Comparison of ENCODE assay signal across 8 mouse cellular contexts in the genomic region with DNA sequence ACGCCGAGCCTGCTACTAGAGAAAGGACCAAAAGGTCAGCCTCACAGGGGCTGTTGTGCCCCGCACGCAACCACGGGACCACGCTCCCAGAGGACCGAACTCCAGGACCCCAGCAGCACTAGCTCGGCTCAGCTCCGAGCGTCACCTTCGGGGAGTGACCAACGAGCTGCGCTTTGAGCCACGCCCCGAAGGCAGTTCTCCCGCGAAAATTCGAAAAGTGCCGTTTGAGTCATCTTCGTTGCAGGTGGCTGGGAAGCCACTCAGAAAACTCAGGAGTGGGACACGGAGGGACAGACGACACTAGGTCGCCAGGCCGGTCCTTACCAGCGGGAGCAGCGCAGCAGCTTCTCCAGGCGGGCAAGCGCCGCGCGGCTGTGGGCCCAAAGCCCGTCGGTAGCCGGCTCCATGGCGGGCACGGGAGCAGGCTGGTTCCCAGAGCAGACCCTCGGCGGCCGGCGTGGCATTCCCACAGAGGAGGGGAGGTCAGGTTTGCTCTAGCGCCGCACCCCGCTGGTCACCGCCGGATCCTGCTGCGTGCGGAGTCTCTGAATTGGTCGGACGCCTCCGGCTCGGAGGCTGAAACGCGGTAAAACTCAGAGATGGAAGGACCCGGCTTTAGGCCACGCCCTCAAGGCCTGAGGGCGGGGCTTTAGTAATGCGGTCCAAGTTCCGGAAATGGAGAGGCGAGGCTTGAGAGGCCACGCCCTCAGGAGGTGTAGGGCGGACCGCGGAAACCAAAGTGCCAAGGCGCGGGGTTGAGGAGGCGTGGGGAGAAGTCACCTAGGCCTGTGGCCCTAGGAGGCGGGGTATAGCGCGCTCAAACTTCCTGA. TPM values are rescaled to one million over a fixed set of nuclear protein-coding genes. Genes with fewer than 3 reads are reported as not detected.
DNase-seq lines count a peak whose midpoint lies in the region; ATAC-seq lines count a peak whose summit lies in the region.

A gene (minus strand): TSS at position 803 of the 830 bp plus-strand sequence.

- H3K27ac ChIP-seq in lung, embryonic 16.5 days (ENCODE audit: low read length): peak within 1 kb of the TSS; percentile 86

- peak within 1 kb of the TSS; percentile 94 for H3K4me3 ChIP-seq in lung, embryonic 16.5 days (ENCODE audit: low read length)

- whole genome bisulfite sequencing in lung, embryonic 16.5 days: under 1% methylated on average over 65 of the region's 69 CpGs

- H3K36me3 ChIP-seq in lung, embryonic 16.5 days (ENCODE audit: control insufficient read depth, insufficient read depth, low read length): no peaks in the 10 kb centered on the region

- H3K9me3 ChIP-seq in lung, embryonic 16.5 days (ENCODE audit: control insufficient read depth, low read length): no peaks in the 10 kb centered on the region

- H3K9ac ChIP-seq in lung, embryonic 16.5 days (ENCODE audit: low read length): peak within 1 kb of the TSS; percentile 76

- peak; percentile 93 to 94 for ATAC-seq in hematopoietic stem cell, adult 5-6 weeks (replicated peaks in 1 of 2; ENCODE audit: insufficient read depth in 1 of 2, low FRiP score in 2 of 2, low TSS enrichment in 1 of 2, low read depth in 1 of 2, poor library complexity in 2 of 2, severe bottlenecking in 2 of 2)
- peak; percentile 98 for ATAC-seq in lung, embryonic 16.5 days (ENCODE audit: low read depth)

- H3K27me3 ChIP-seq in lung, embryonic 16.5 days (ENCODE audit: control insufficient read depth, insufficient read depth, low read depth, low read length): no peaks in the 10 kb centered on the region

- peaks cover 13% of the 10 kb centered on the region; the same call in 1 of the 2 replicates for H3K4me1 ChIP-seq in lung, embryonic 16.5 days (replicated peaks; ENCODE audit: control insufficient read depth, insufficient read depth, low read length)

- peak within 1 kb of the TSS; percentile 65 for H3K4me2 ChIP-seq in lung, embryonic 16.5 days (ENCODE audit: low read depth, low read length)

- DNase-seq in MEL-GATA-1-ER (ENCODE audit: extremely low read depth, low read depth): peak; percentile 70
- peak; percentile 32 for DNase-seq in cerebellum, adult 8-10 months
- DNase-seq in forelimb bud, embryonic 11.5 days (ENCODE audit: low read depth, low spot score): peak; percentile 98
- peak; percentile 31 for DNase-seq in layer of hippocampus, adult 9-10 months (ENCODE audit: low spot score)
- DNase-seq in ovary, postnatal 10 days (ENCODE audit: low spot score): peak; percentile 72
- DNase-seq in thymus, postnatal 10 days (ENCODE audit: low spot score in 2 of 2): peak; percentile 97 to 98

RNA-seq across cellular contexts. Expression of the gene that starts here (rescaled TPM):
- total RNA-seq in hematopoietic stem cell, adult 5-6 weeks (2017): 11.5 and 12.1 TPM in 2 replicates
- polyA plus RNA-seq in lung, embryonic 16.5 days (2015; fragmentation: Nextera tagmentation; extraction: Ambion mirVana): 2.1 TPM in 2 replicates

Comparison
In these comparisons a context has a peak if more than half of its experiments do, and no peak if none do; other contexts are left out.
1. Peak in every context shown above with its lines: DNase-seq, ATAC-seq, H3K4me3 ChIP-seq and H3K27ac ChIP-seq.
2. DNase-seq: peak in every context shown above with its lines; median percentile 98 in forelimb bud, embryonic 11.5 days; 98 in thymus, postnatal 10 days; 72 in ovary, postnatal 10 days; 70 in MEL-GATA-1-ER; 32 in cerebellum, adult 8-10 months; 31 in layer of hippocampus, adult 9-10 months.